Mouse (Mus musculus): ENCODE measurements at regions not wholly inside any gene's neighbourhood (a gene's known extent, or its start where the extent isn't known, plus 50 kb on each side); places are given as distances from the start of the nearest gene placed in this dataset.

DNA sequence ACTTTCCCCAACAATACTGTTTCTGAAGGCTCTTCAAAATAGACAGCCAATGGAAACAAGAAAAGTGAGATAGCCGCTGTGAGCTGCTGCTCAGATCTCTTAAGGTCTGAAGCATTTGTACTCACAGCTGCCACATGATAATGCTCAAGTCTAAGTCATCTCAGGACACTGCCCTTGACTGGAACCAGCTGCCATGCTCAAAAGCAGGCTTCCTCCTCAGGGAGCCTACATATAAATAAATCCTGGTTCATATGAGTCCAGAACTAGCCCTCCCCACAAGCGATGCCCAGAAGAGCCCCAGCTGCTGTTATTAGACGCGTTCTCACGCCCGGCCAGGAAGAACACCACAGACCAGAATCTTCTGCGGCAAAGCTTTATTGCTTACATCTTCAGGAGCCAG is 304.9 kb upstream of the Negr1 start:
- TF ChIP-seq POLR2A (IDR thresholded peaks at IDR 0.05; ENCODE audit: borderline replicate concordance, extremely low read depth, insufficient read depth, insufficient read length, poor library complexity, severe bottlenecking) (no peak), CTCF (IDR thresholded peaks at IDR 0.05; ENCODE audit: borderline replicate concordance, extremely low read depth, insufficient read depth, insufficient read length) (no peak)
- no peak for DNase-seq (ENCODE audit: low read depth)

DNA sequence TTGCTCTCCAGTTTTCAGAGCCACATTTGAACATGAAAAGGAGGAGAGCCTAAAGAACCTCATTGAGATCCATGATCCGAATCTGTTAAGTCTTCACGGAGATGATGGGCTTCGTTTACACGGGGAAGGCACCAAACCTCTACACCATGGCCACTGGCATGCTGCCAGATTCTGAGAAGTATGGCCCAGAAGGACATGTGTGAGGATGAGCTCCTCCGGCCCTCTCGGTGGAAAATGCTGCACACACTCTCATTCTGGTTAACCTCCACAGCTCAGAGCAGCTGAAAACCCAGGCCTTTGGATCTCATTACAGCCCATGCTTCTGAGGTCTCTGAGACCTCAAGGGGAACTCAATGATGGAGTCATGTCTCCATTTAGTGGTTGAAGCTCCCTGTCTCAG is 296.9 kb upstream of the Negr1 start:
- no peak for TF ChIP-seq CTCF (IDR thresholded peaks at IDR 0.05; ENCODE audit: borderline replicate concordance, extremely low read depth, insufficient read depth, insufficient read length)
- TF ChIP-seq POLR2A (IDR thresholded peaks at IDR 0.05; ENCODE audit: borderline replicate concordance, extremely low read depth, insufficient read depth, insufficient read length, poor library complexity, severe bottlenecking) = no peak
- DNase-seq (ENCODE audit: low read depth) = no peak

DNA sequence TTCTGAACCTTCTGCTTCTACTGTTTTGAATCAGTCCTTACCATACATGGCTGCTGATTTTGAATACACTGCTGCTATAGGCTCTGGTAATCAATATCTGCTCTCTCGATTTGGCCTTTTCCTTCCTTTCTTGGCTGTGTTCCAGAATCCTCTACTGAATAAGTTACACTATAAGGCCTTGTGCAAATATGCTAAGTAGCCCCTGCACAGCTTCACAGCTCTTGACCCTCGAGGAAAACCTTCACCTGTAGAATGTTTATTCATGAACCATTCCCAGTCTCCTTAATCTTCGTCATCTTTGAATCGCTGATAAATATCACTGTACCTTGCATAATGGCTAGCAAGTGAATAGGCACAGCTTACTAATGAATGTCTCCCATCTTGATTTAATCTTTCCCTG is 293.9 kb upstream of the Negr1 start:
- no peak for TF ChIP-seq POLR2A (IDR thresholded peaks at IDR 0.05; ENCODE audit: borderline replicate concordance, extremely low read depth, insufficient read depth, insufficient read length, poor library complexity, severe bottlenecking)
- no peak for TF ChIP-seq CTCF (IDR thresholded peaks at IDR 0.05; ENCODE audit: borderline replicate concordance, extremely low read depth, insufficient read depth, insufficient read length)
- DNase-seq (ENCODE audit: low read depth) = peak; percentile 25

DNA sequence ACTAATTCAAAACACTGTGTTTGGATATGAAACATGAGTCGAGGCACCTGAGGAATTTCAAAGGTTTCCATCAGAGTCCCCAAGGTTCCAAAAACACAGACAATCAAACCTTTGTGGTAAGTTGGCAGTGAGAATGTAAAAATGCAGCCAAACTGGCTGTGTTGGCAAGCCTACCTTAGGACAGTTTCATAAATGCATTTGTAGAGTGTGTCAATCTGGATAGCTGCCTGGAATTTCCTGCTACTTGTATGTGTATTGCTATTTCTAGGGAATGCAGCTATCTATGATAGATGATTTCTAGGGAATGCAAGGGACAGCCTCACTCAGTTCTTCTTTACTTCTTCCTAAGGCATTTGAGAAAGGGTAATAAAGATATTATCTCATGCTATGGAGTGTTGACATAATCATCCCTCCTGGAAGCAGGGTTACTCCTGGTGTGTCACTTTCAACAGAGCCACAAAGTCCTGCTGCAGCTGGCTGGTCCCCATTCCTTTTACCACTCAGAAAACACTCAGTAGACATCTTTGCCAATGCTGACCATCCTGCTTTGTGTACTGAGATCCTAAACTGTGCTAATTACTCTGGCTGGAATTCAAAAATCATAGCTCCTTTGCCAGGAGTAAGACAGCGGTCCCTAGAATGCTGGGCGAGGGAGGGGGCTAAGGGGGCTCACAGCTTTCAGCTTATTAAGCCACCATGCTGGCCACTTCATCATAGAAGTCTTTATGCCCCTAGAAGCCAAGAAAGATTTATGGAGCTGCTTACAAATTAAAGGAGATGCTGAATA is 261.4 kb upstream of the Negr1 start:
- TF ChIP-seq POLR2A (IDR thresholded peaks at IDR 0.05; ENCODE audit: borderline replicate concordance, extremely low read depth, insufficient read depth, insufficient read length, poor library complexity, severe bottlenecking) = no peak
- no peak for TF ChIP-seq CTCF (IDR thresholded peaks at IDR 0.05; ENCODE audit: borderline replicate concordance, extremely low read depth, insufficient read depth, insufficient read length)
- DNase-seq (ENCODE audit: low read depth) = peak; percentile 93

DNA sequence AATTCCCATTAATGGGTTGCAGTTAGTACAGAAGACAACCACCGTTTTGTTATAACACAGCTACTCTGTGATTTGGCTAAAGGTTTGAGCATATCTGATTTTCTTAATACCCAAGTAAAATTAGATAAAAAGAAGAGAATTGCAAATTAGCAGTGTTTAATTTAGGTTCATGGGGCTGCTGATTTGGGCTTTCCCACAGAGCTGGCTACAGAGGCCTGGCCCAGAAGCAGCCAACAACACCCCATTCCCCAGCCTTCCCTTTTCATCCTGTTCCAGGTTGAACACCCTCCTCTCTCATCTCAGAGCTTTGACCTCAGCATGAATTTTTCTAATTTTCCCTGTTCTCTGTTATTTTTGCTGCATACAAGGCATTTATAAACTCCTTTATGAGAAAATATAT is 260.3 kb upstream of the Negr1 start:
- TF ChIP-seq POLR2A (IDR thresholded peaks at IDR 0.05; ENCODE audit: borderline replicate concordance, extremely low read depth, insufficient read depth, insufficient read length, poor library complexity, severe bottlenecking) (no peak), CTCF (IDR thresholded peaks at IDR 0.05; ENCODE audit: borderline replicate concordance, extremely low read depth, insufficient read depth, insufficient read length) (no peak)

DNA sequence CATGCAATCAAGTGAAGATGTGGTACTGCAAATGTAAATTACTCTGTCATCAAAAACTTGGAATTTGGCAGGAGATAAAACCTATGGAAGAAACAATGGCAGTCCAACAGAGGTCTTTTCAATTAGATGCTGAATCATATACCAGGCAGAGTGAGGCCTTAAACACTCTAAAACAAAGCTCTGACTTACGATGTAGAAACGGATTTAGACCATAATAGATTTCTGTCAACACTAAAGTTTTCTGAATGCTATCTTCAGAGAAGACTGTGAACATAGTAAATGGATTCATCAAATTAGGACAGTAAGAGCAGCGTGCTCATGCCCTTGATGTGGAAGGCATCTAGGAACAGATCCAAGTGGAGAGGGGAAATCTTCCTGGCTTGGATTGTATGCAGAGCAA is 259.8 kb upstream of the Negr1 start:
- peak; percentile 83 for DNase-seq (ENCODE audit: low read depth)
- no peak for TF ChIP-seq POLR2A (IDR thresholded peaks at IDR 0.05; ENCODE audit: borderline replicate concordance, extremely low read depth, insufficient read depth, insufficient read length, poor library complexity, severe bottlenecking)
- no peak for TF ChIP-seq CTCF (IDR thresholded peaks at IDR 0.05; ENCODE audit: borderline replicate concordance, extremely low read depth, insufficient read depth, insufficient read length)

More for the DNA sequence above, 260.3 kb upstream of the Negr1 start:
- peak; percentile 85 for DNase-seq (ENCODE audit: low read depth)

DNA sequence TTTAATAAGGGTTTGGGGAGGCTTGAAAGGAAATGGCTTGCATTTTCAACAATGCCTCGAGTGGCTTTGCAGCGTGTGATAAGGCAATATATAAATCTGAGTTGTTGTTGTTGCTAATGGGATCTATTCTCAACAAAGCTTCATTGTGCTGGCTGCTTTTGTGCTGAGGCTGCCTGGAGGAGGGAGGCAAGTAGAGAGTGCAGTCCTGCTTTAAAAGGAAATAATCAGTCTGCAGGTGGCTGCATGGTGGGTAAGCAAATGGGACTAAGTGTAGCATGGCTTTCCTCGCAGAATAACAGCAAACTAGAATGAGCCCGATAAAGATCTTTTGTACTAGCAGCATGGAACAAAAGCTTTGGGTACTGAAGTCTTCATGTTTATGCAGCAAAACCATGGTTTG is 257.4 kb upstream of the Negr1 start:
- TF ChIP-seq CTCF (IDR thresholded peaks at IDR 0.05; ENCODE audit: borderline replicate concordance, extremely low read depth, insufficient read depth, insufficient read length) (no peak), POLR2A (IDR thresholded peaks at IDR 0.05; ENCODE audit: borderline replicate concordance, extremely low read depth, insufficient read depth, insufficient read length, poor library complexity, severe bottlenecking) (no peak)
- DNase-seq (ENCODE audit: low read depth) = peak; percentile 74

DNA sequence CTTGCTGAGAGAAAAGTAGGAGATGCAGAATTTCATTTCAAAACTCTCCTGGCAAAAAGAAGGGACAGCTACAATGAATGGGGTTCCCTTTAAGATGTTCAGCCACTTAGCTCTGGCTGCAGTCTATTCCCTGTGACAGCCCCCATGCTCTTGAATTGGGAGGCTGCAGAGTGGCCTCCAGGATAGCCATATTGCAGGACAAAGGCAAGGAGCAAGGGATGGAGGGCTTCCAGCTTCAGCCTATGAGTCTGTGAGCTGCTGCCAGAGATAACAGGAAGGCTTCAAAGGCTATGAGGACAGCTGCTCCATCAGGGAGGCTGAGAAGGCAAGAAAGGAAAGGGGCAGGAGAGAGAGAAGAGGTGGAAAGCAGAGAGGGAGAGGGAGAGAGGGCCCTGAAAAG is 256.5 kb upstream of the Negr1 start:
- TF ChIP-seq CTCF (IDR thresholded peaks at IDR 0.05; ENCODE audit: borderline replicate concordance, extremely low read depth, insufficient read depth, insufficient read length) = no peak
- peak; percentile 75 for DNase-seq (ENCODE audit: low read depth)

DNA sequence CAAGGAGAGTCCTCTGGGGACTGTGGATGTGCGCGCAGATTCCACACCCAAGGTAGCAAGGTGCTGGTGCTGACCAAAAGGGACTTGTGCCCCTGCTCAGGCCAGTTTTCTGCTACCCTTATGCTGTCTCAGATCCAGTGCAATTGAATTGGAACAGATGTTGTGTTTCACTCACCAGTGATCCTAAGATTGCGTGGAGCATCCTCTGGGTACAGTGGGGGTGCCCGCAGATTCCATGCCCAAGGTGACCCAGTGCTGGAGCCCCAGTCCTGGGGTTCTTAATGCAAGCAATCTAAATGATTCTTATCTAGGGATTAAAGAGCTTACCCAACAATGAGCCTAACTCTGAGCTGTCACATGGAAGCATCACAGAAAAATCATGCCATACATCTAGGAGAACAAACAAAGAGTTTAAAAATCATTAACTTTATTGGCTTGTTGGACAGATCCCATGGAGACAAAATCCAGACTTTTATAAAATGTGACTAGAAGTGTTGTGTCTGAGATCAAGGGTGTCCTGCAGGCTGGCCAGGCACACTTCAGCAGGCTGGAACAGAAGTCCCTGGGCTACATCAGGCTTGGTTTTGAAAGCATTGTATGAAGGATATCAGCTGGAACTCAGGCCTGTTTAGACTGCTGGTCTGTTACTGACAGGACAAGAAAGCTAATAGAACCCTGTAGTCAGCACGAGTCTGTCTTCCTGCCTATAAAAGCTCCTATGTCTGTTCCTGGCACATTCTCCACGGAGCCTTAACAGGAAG is 226.4 kb upstream of the Negr1 start:
- TF ChIP-seq POLR2A (IDR thresholded peaks at IDR 0.05; ENCODE audit: borderline replicate concordance, extremely low read depth, insufficient read depth, insufficient read length, poor library complexity, severe bottlenecking) (no peak), CTCF (IDR thresholded peaks at IDR 0.05; ENCODE audit: borderline replicate concordance, extremely low read depth, insufficient read depth, insufficient read length) (no peak)
- DNase-seq (ENCODE audit: low read depth) = no peak

DNA sequence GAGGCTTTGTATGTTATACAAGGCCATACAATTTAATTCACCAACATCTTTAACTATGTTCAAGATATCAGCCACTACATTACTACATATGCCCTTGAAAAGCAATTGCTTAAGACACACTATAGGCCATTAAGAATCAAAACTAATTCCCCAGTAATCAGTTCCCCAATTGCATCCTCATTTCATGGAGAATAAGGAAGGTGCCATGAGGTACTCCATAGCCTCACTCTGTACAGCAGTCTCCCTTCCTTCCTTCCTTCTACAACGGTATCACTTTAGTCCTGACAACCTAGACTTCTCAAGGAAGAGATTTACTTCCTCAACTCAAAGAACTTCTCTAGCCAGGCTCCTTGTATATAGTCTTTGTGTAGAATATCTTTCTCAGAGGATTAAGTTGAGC is 220.1 kb upstream of the Negr1 start:
- no peak for DNase-seq (ENCODE audit: low read depth)
- TF ChIP-seq POLR2A (IDR thresholded peaks at IDR 0.05; ENCODE audit: borderline replicate concordance, extremely low read depth, insufficient read depth, insufficient read length, poor library complexity, severe bottlenecking) = no peak
- TF ChIP-seq CTCF (IDR thresholded peaks at IDR 0.05; ENCODE audit: borderline replicate concordance, extremely low read depth, insufficient read depth, insufficient read length) = no peak

DNA sequence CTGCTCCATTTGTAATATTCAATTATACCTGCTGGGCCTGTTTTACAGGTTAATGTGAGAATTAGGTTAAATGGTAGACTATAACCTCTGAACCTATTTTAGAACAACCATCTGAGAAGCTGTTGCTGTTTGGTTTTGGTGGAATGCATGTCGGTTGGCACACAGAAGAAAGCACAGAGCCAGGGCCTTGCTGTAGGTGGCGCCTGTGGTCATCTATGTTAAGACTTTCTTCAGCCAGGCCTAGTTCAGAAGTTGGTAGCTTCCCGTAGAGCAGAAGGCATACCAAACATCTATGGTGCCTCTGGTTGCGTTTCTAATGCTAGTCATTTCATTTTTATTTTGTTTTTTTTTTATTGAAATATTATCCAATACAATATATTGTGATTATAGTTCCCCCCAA is 209.9 kb upstream of the Negr1 start:
- DNase-seq (ENCODE audit: low read depth) = peak; percentile 20
- TF ChIP-seq POLR2A (IDR thresholded peaks at IDR 0.05; ENCODE audit: borderline replicate concordance, extremely low read depth, insufficient read depth, insufficient read length, poor library complexity, severe bottlenecking) (no peak), CTCF (IDR thresholded peaks at IDR 0.05; ENCODE audit: borderline replicate concordance, extremely low read depth, insufficient read depth, insufficient read length) (peak; percentile 42; the same call in 1 of the 2 replicates)

DNA sequence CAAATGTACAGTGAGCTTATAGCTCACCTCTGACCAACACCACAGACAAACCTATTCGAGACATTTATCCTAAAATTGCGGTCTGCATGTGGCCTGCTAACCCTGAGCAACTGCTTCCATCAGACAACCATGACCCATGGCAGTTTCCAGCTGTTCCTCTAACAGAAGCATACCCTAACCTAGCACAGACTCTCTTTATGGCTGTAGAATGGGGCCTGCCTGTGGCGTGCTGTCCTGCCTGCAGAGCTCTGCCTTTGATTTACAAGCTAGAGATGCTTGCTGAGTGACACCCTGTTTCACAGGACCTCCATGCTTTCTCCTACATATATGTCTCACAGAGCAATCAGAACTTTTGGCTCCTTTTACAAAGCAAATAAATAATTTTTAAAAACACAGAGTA is 208.2 kb upstream of the Negr1 start:
- DNase-seq (ENCODE audit: low read depth) = no peak
- TF ChIP-seq POLR2A (IDR thresholded peaks at IDR 0.05; ENCODE audit: borderline replicate concordance, extremely low read depth, insufficient read depth, insufficient read length, poor library complexity, severe bottlenecking) (no peak), CTCF (IDR thresholded peaks at IDR 0.05; ENCODE audit: borderline replicate concordance, extremely low read depth, insufficient read depth, insufficient read length) (no peak)
